Mouse (Mus musculus) intestine, embryonic 16.5 days (tissue): ENCODE measurements around the gene Pms1. TPM values are rescaled to one million over a fixed set of nuclear protein-coding genes. Genes with fewer than 3 reads are reported as not detected.
"Not testable (repeated sequence)": the region's sequence is repeated elsewhere in the genome, so short reads cannot be mapped to it uniquely, and the experiment has no call there.

Experiments
- ATAC-seq: fragments of 200-750 bp; cut with Nextera tagmentation; 2 replicates; pipeline ENCODE4 v1.8.0; 2017; ENCODE audit warnings: moderate TSS enrichment, moderate library complexity
- H3K27ac ChIP-seq: fragments of 300-500 bp; sonication (generic); 2 replicates; pipeline ENCODE4 v1.5.1; 2014; ENCODE audit warnings: mild to moderate bottlenecking, low read length
- H3K27me3 ChIP-seq: fragments of 300-500 bp; sonication (generic); replicated peaks from 2 replicates; pipeline ENCODE4 v1.6.1; 2014; ENCODE audit warnings: low read length, control low read depth, mixed read lengths; ENCODE audit not compliant: control insufficient read depth, insufficient read depth
- H3K36me3 ChIP-seq: fragments of 300-500 bp; sonication (generic); 2 replicates; pipeline ENCODE4 v1.6.1; 2014; ENCODE audit warnings: low read length, control low read depth; ENCODE audit not compliant: control insufficient read depth, insufficient read depth
- H3K4me1 ChIP-seq: fragments of 300-500 bp; sonication (generic); 2 replicates; pipeline ENCODE4 v1.6.1; 2014; ENCODE audit warnings: low read length, control low read depth, mixed read lengths; ENCODE audit not compliant: control insufficient read depth, insufficient read depth
- H3K4me2 ChIP-seq: fragments of 300-500 bp; sonication (generic); 2 replicates; pipeline ENCODE4 v1.6.1; 2014; ENCODE audit warnings: low read depth, low read length, control low read depth
- H3K4me3 ChIP-seq: fragments of 300-500 bp; sonication (generic); 2 replicates; pipeline ENCODE4 v1.5.1; 2014; ENCODE audit warnings: mild to moderate bottlenecking, low read length
- H3K9ac ChIP-seq: fragments of 300-500 bp; sonication (generic); 2 replicates; pipeline ENCODE4 v1.6.1; 2014; ENCODE audit warnings: low read depth, low read length
- H3K9me3 ChIP-seq: fragments of 300-500 bp; sonication (generic); 2 replicates; pipeline ENCODE4 v1.6.1; 2016; ENCODE audit warnings: low read length, control low read depth; ENCODE audit not compliant: control insufficient read depth
- WGBS: fragments of 180-500 bp; shearing (Covaris S2); extraction: QIAGEN DNeasy Blood & Tissue Kit; methylation state at CpG from one replicate; pipeline ENCODE4 v1.1.7; 2014; 5-methylcytosine and 5-hydroxymethylcytosine counted together
- polyA plus RNA-seq: library from polyadenylated mRNA; unstranded; fragments of >200 nt; fragmentation: Nextera tagmentation; extraction: Ambion mirVana; gene quantifications from 2 replicates; pipeline ENCODE4 v1.2.1, GENCODE M21; 2015

The Pms1 gene
- polyA plus RNA-seq, 1 experiment from 2014 or later: 12.2 TPM

GRCm38 (mm10) chr1:53312989-53313967 is 16.5 kb upstream of the Pms1 start, which contains the start of gene Osgepl1:
Gene Osgepl1 (plus strand): TSS chr1:53313624.
- Histone ChIP-seq H3K4me1 (no peaks in the 10 kb centered on the region), H3K27ac (peak within 1 kb of the TSS; percentile 76), H3K27me3 (no peaks in the 10 kb centered on the region), H3K9me3 (no peaks in the 10 kb centered on the region), H3K4me2 (peak within 1 kb of the TSS; percentile 71), H3K36me3 (peaks cover 6% of the 10 kb centered on the region; the same call in 1 of the 2 replicates), H3K9ac (peak within 1 kb of the TSS; percentile 75), H3K4me3 (peak within 1 kb of the TSS; percentile 57)
- WGBS: 2% methylated on average over 27 of the region's 27 CpGs
- peak; percentile 99 for ATAC-seq

GRCm38 (mm10) chr1:53300506-53300905 is 3.7 kb upstream of the Pms1 start:
- Histone ChIP-seq H3K4me2 (no peak overlapping the region), H3K27me3 (no peaks in the 10 kb centered on the region), H3K36me3 (no peaks in the 10 kb centered on the region), H3K9me3 (no peaks in the 10 kb centered on the region), H3K27ac (no peak overlapping the region), H3K9ac (no peak overlapping the region), H3K4me1 (peaks cover 3% of the 10 kb centered on the region; the same call in 1 of the 2 replicates), H3K4me3 (no peak overlapping the region)
- 83% methylated on average over 4 of the region's 4 CpGs for WGBS
- no peak for ATAC-seq

- WGBS: 63% methylated on average over 3 of the region's 3 CpGs
- Histone ChIP-seq H3K4me2 (no peak overlapping the region), H3K9ac (no peak overlapping the region), H3K36me3 (0 out of 2 replicates have a peak, but pooled peaks cover 3% of the 10 kb centered on the region), H3K27ac (no peak overlapping the region), H3K27me3 (no peaks in the 10 kb centered on the region), H3K4me3 (no peak overlapping the region), H3K9me3 (no peaks in the 10 kb centered on the region), H3K4me1 (no peaks in the 10 kb centered on the region)
- ATAC-seq: 0 out of 2 replicates have a peak, but pooled peaks have one; percentile 56
Measured at GRCm38 (mm10) chr1:53291197-53291596, 5.6 kb downstream of the Pms1 start.

GRCm38 (mm10) chr1:53272646-53273045 is 24.2 kb downstream of the Pms1 start:
- Histone ChIP-seq H3K4me3 (no peak overlapping the region), H3K27ac (no peak overlapping the region), H3K36me3 (no peaks in the 10 kb centered on the region), H3K27me3 (no peaks in the 10 kb centered on the region), H3K4me2 (no peak overlapping the region), H3K9me3 (no peaks in the 10 kb centered on the region), H3K9ac (no peak overlapping the region), H3K4me1 (no peaks in the 10 kb centered on the region)
- no peak for ATAC-seq

GRCm38 (mm10) chr1:53269901-53270300 is 26.9 kb downstream of the Pms1 start:
- no peak overlapping the region for H3K4me2 ChIP-seq
- H3K36me3 ChIP-seq: no peaks in the 10 kb centered on the region
- no peak overlapping the region for H3K9ac ChIP-seq
- H3K27ac ChIP-seq: no peak overlapping the region
- no peaks in the 10 kb centered on the region for H3K4me1 ChIP-seq
- 80% methylated on average over 3 of the region's 3 CpGs for WGBS
- H3K27me3 ChIP-seq: no peaks in the 10 kb centered on the region
- H3K4me3 ChIP-seq: no peak overlapping the region
- no peaks in the 10 kb centered on the region for H3K9me3 ChIP-seq
- no peak for ATAC-seq

- not testable (repeated sequence) for H3K4me2 ChIP-seq, H3K36me3 ChIP-seq, H3K4me3 ChIP-seq, ATAC-seq, H3K4me1 ChIP-seq, H3K27me3 ChIP-seq, H3K9me3 ChIP-seq, H3K9ac ChIP-seq, H3K27ac ChIP-seq
Measured at GRCm38 (mm10) chr1:53264958-53265612, 31.7 kb downstream of the Pms1 start.

- Histone ChIP-seq H3K4me1 (no peaks in the 10 kb centered on the region), H3K27ac (no peak overlapping the region), H3K9ac (no peak overlapping the region), H3K9me3 (no peaks in the 10 kb centered on the region), H3K27me3 (no peaks in the 10 kb centered on the region), H3K4me2 (no peak overlapping the region), H3K4me3 (no peak overlapping the region), H3K36me3 (no peaks in the 10 kb centered on the region)
- WGBS: 78% methylated on average over 1 of the region's 1 CpGs
- no peak for ATAC-seq
Measured at GRCm38 (mm10) chr1:53226063-53226462, 70.8 kb downstream of the Pms1 start.

- H3K27me3 ChIP-seq: no peaks in the 10 kb centered on the region
- H3K4me3 ChIP-seq: no peak overlapping the region
- 88% methylated on average over 3 of the region's 3 CpGs for WGBS
- H3K36me3 ChIP-seq: no peaks in the 10 kb centered on the region
- no peak for ATAC-seq
- no peak overlapping the region for H3K4me2 ChIP-seq
- no peaks in the 10 kb centered on the region for H3K4me1 ChIP-seq
- H3K27ac ChIP-seq: no peak overlapping the region
- no peaks in the 10 kb centered on the region for H3K9me3 ChIP-seq
- no peak overlapping the region for H3K9ac ChIP-seq
Measured at GRCm38 (mm10) chr1:53225616-53226015, 71.2 kb downstream of the Pms1 start.

GRCm38 (mm10) chr1:53224775-53225174 is 72.0 kb downstream of the Pms1 start:
- Histone ChIP-seq H3K27ac (no peak overlapping the region), H3K9me3 (no peaks in the 10 kb centered on the region), H3K4me1 (no peaks in the 10 kb centered on the region), H3K27me3 (no peaks in the 10 kb centered on the region), H3K4me2 (no peak overlapping the region), H3K4me3 (no peak overlapping the region), H3K9ac (no peak overlapping the region), H3K36me3 (no peaks in the 10 kb centered on the region)
- ATAC-seq: no peak
- 88% methylated on average over 1 of the region's 1 CpGs for WGBS
